Mouse (Mus musculus) frontal cortex, postnatal 10 days (tissue): ENCODE measurements around the gene Krtap2-4.

Source experiments
- DNase-seq, 2 experiments: peaks; one replicate each; pipeline ENCODE4 v3.0.0; 2022; ENCODE audit warnings: low spot score in 2 of 2, mixed read lengths in 1 of 2

The Krtap2-4 gene

GRCm38 (mm10) chr11:99583245-99583704 lies 31.4 kb downstream of the Krtap2-4 start, which contains the start of gene Krtap1-4:
TSS of gene Krtap1-4 (minus strand) at chr11:99583654.
- DNase-seq = no peak

GRCm38 (mm10) chr11:99581564-99581963 lies 33.1 kb downstream of the Krtap2-4 start:
- DNase-seq = no peak

GRCm38 (mm10) chr11:99581051-99581450 lies 33.6 kb downstream of the Krtap2-4 start:
- no peak for DNase-seq

GRCm38 (mm10) chr11:99580636-99581035 lies 34.0 kb downstream of the Krtap2-4 start, which contains the start of gene Krtap1-5:
TSS of gene Krtap1-5 (minus strand) at chr11:99581016.
- no peak for DNase-seq

GRCm38 (mm10) chr11:99574106-99574505 lies 40.5 kb downstream of the Krtap2-4 start:
- DNase-seq = peak in 1 of 2 experiments; percentile 59

- no peak for DNase-seq
Observed at GRCm38 (mm10) chr11:99573164-99573563, 41.5 kb downstream of the Krtap2-4 start.

- DNase-seq = no peak
Observed at GRCm38 (mm10) chr11:99566530-99566929, 48.1 kb downstream of the Krtap2-4 start, which contains the start of gene Krtap3-1. TSS of gene Krtap3-1 (minus strand) at chr11:99566630.
